Mouse (Mus musculus): ENCODE data around the gene Klf6.

Klf6 gene

DNA sequence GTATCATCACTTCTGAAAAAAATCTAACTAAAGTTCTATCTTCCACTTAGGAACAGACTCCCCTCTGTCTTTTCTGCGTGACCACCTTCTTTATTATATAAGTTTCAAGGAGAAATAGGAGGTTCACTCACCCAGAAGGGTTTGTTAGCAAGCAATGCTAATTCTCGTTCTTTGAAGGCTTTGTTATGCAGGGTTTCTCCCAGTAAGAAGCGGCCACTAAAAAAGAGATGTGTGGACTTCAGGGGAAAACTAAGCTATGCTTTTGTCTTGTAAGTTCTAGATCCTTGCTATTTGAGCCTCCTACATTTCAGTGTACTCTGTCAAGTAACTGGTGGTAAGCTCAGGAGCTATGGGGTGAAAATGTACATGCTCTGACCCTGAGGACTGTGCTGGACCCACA, 38.4 kb downstream of the Klf6 start:
- DNase-seq (ENCODE audit: low spot score) = no peak

DNA sequence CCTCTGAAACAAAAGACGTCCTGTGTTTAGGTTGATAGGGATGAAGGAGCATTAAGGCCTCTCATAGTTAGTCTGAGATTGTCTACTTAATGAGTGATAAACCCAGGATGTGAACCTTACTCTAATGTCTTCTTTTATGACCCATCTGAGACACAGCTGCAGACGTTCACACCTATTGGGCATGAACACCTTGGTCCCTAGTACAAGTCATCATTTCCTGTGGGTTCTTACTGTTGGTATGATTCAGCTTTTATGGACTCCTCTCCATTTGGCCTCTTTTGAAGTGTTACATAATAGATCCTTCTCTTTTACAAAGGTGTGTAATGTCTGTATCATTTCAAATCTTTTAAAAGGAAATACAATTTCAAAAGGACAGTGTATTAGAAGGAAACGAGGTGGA, 51.9 kb downstream of the Klf6 start:
- DNase-seq (ENCODE audit: low spot score) = no peak

DNA sequence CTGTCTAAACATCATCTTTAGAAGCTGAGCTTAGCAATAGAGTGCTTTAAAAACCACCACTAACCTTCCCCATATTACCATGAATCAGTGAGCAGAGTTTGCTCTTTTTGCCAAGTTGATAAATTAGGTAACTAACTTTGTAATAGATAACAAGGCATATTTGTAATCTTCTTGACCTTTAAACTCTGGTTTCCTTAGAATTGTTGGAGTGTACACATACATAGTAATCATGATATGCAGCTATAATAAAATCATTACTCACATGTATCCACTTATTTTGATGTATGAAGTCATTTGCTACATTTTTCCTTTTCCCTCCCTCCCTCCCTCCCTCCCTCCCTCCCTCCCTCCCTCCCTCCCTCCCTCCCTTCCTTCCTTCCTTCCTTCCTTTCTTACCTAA, 56.1 kb downstream of the Klf6 start:
- no peak for DNase-seq (ENCODE audit: low spot score)

DNA sequence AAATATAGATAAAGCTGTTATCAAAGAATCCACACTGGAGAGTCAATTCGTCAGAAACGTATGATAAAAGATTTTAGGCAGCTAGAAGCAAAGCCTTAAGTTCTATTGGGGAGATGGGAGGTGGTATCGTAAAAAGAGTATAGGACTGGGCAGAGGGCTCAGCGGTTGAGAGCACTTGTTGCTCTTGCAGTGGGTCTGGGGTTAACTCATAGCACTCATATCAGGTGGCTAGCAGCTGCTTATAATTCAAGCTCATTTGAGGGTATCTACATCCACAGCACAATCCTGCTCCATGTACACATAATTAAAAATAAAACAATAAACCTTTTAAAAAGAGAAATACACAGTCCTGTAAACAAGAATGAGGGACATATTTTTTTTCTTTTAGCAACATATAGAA, 58.7 kb downstream of the Klf6 start:
- DNase-seq (ENCODE audit: low spot score) = no peak

All from yolk sac, embryonic 10.5 days (tissue).